Mouse (Mus musculus) megakaryocyte, embryonic 14.5 days (primary cell): ENCODE measurements around the gene Nudt11.
"Not testable (repeated sequence)": the region's sequence is repeated elsewhere in the genome, so short reads cannot be mapped to it uniquely, and the experiment has no call there.

Source experiments
- FLI1 ChIP-seq: IDR thresholded peaks from 2 replicates; pipeline ENCODE4 v1.6.1; 2012; ENCODE audit warnings: low read length, inconsistent platforms, mixed read lengths
- GATA1 ChIP-seq: IDR thresholded peaks from 3 replicates; pipeline ENCODE4 v1.6.1; 2012; ENCODE audit warnings: mixed read lengths, low read length, inconsistent platforms, borderline replicate concordance

DNA sequence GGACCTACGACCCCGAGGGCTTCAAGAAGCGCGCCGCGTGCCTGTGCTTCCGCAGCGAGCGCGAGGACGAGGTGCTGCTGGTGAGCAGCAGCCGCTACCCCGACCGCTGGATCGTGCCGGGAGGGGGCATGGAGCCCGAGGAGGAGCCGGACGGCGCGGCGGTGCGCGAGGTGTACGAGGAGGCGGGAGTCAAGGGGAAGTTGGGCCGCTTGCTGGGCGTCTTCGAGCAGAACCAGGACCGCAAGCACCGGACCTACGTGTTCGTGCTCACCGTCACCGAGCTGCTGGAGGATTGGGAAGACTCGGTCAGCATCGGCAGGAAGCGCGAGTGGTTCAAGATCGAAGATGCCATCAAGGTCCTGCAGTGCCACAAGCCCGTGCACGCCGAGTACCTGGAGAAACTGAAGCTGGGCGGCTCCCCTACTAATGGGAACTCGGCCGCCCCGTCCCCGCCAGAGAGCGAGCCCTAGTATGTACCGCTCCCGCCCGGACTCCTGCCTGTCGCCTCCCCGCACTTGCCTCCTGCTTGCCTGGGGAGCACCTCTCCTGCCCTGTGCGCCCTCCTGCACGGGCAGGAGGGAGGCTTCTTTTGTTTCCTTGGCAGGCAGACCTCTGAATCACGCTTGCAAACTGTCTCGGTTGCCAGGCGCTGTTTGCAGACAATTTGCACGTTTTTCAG lies 822 bp downstream of the Nudt11 start:
- TF ChIP-seq GATA1, FLI1: not testable (repeated sequence)
